In the genomic region with DNA sequence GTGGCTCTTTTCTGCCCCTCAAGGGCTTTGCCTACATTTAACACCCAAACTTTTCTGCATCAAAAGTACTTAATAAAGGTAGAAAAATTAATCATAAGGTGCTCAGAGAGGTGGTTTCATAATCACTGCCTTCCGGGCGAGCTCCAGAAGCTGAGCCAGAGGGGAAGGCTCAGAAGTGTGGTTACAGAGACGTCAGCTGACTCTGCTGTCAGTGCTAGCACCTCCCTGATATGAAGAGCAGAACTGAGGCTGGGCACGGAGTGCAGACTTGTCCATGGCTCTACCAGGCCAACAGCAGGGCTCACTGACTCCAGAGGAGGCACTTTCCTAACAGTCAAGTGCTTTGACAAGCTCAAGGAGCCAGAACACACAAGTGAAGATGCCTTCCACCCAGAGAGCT, we compare ENCODE assay signal across 29 mouse cellular contexts. TPM values are rescaled to one million over a fixed set of nuclear protein-coding genes. Genes with fewer than 3 reads are reported as not detected.
DNase-seq lines count a peak whose midpoint lies in the region; ATAC-seq and TF ChIP-seq lines count a peak whose summit lies in the region.
"Had no signal": no experiment of that assay in that cellular context is flagged by ENCODE, and none has a peak within 500 bp of the region (broad histone marks: within the 10 kb centered on the region; RNA-seq: fewer than 3 reads in every experiment).

No protein-coding gene starts in this region.

- H3K9me3 ChIP-seq in hindbrain, postnatal 0 days (ENCODE audit: low read length): no peaks in the 10 kb centered on the region
- H3K9me3 ChIP-seq: embryonic facial prominence, embryonic 12.5 days; forebrain, embryonic 15.5 days; heart, embryonic 10.5 days; heart, embryonic 15.5 days; hindbrain, embryonic 12.5 days; liver, embryonic 15.5 days had no signal

- H3K4me2 ChIP-seq in hindbrain, postnatal 0 days (ENCODE audit: low read depth, low read length): no peak overlapping the region
- H3K4me2 ChIP-seq: embryonic facial prominence, embryonic 12.5 days; forebrain, embryonic 15.5 days; heart, embryonic 15.5 days; hindbrain, embryonic 12.5 days; liver, embryonic 15.5 days; midbrain, embryonic 11.5 days had no signal

- no peak overlapping the region for H3K9ac ChIP-seq in hindbrain, postnatal 0 days (replicated peaks; ENCODE audit: low read length)
- H3K9ac ChIP-seq: embryonic facial prominence, embryonic 12.5 days; forebrain, embryonic 15.5 days; heart, embryonic 15.5 days; hindbrain, embryonic 12.5 days; liver, embryonic 15.5 days had no signal

- TF ChIP-seq POLR2A in lung, adult 2 months (IDR thresholded peaks at IDR 0.05; ENCODE audit: borderline replicate concordance, extremely low read depth, low read depth, low read length): no peak

- ATAC-seq in common myeloid progenitor, adult 5-6 weeks (replicated peaks; ENCODE audit: low read depth, poor library complexity, severe bottlenecking): peak; percentile 63; the same call in 1 of the 2 replicates
- ATAC-seq in megakaryocyte progenitor cell, adult 5-6 weeks (replicated peaks; ENCODE audit: poor library complexity): peak; percentile 83
- no peak for ATAC-seq in hindbrain, postnatal 0 days
- ATAC-seq: forebrain, embryonic 15.5 days; intestine, postnatal 0 days; midbrain, embryonic 16.5 days had no signal

- no peaks in the 10 kb centered on the region for H3K27me3 ChIP-seq in hindbrain, postnatal 0 days (ENCODE audit: insufficient read depth, low read length)
- H3K27me3 ChIP-seq: embryonic facial prominence, embryonic 12.5 days; forebrain, embryonic 15.5 days; heart, embryonic 15.5 days; hindbrain, embryonic 12.5 days; liver, embryonic 15.5 days had no signal

- H3K27ac ChIP-seq in hindbrain, postnatal 0 days: no peak overlapping the region
- H3K27ac ChIP-seq: embryonic facial prominence, embryonic 12.5 days; forebrain, embryonic 15.5 days; gastrocnemius, adult 2 months; heart, embryonic 10.5 days; heart, embryonic 15.5 days; hindbrain, embryonic 12.5 days; liver, embryonic 15.5 days had no signal

- no peak overlapping the region for H3K4me3 ChIP-seq in lung, adult 2 months (replicated peaks; ENCODE audit: extremely low read depth, low read depth, low read length)
- no peak overlapping the region for H3K4me3 ChIP-seq in hindbrain, postnatal 0 days (ENCODE audit: low read length)
- H3K4me3 ChIP-seq: embryonic facial prominence, embryonic 12.5 days; forebrain, embryonic 15.5 days; gastrocnemius, adult 2 months; heart, embryonic 10.5 days; heart, embryonic 15.5 days; hindbrain, embryonic 12.5 days; liver, embryonic 15.5 days had no signal

- H3K36me3 ChIP-seq in hindbrain, postnatal 0 days (ENCODE audit: insufficient read depth, low read length): no peaks in the 10 kb centered on the region
- H3K36me3 ChIP-seq: embryonic facial prominence, embryonic 12.5 days; forebrain, embryonic 15.5 days; heart, embryonic 10.5 days; heart, embryonic 15.5 days; hindbrain, embryonic 12.5 days; liver, embryonic 15.5 days had no signal

- H3K4me1 ChIP-seq in lung, adult 2 months (ENCODE audit: control insufficient read depth, insufficient read depth, low read length): no peaks in the 10 kb centered on the region
- no peaks in the 10 kb centered on the region for H3K4me1 ChIP-seq in hindbrain, postnatal 0 days (ENCODE audit: insufficient read depth, low read length)
- H3K4me1 ChIP-seq: embryonic facial prominence, embryonic 12.5 days; forebrain, embryonic 15.5 days; heart, embryonic 15.5 days; hindbrain, embryonic 12.5 days; liver, embryonic 15.5 days had no signal

- TF ChIP-seq CTCF in lung, adult 2 months (IDR thresholded peaks at IDR 0.05; ENCODE audit: insufficient read depth, low read length): no peak
- no peak for TF ChIP-seq CTCF in hindbrain, postnatal 0 days (IDR thresholded peaks at IDR 0.05; ENCODE audit: low read depth)

- 42% methylated on average over 4 of the region's 4 CpGs for WGBS in lung, adult 2 months
- 70% methylated on average over 4 of the region's 4 CpGs for WGBS in hindbrain, postnatal 0 days

- DNase-seq in lung, adult 2 months: peak; percentile 28
- DNase-seq in lung, postnatal 14 days: peak; percentile 33
- no peak for DNase-seq in right cerebral cortex, adult 18-20 months
- DNase-seq in hindbrain, postnatal 0 days (ENCODE audit: low spot score): no peak
- DNase-seq in layer of hippocampus, postnatal 25 days (ENCODE audit: extremely low spot score in 1 of 2, low spot score in 1 of 2): no peak
- DNase-seq: adrenal gland, adult 2 months; B cell, adult 2 months; cerebellum, adult 11 months; cerebellum, adult 9-10 months; cerebellum, postnatal 36 days; embryo, embryonic 11 days; gastrocnemius, adult 2 months; gastrocnemius, postnatal 36 days; kidney, adult 9 months; kidney, postnatal 10 days; liver; right cerebral cortex, postnatal 4 days; thymus, postnatal 4 days had no signal

RNA-seq across cellular contexts. Expression of gene Hps1, which starts 49.4 kb away (rescaled TPM):
- total RNA-seq in common myeloid progenitor, adult 5-6 weeks (2017): 38.6 and 40.6 TPM in 2 replicates
- polyA plus RNA-seq in lung, adult 2 months (2012; rRNA removed): 16.6 and 18.9 TPM in 2 replicates
- 15.1 and 15.6 TPM in 2 replicates for total RNA-seq in megakaryocyte progenitor cell, adult 5-6 weeks (2015)
- 21.4 and 40.8 TPM in 2 replicates for total RNA-seq in megakaryocyte progenitor cell, adult 5-6 weeks (2017)
- total RNA-seq in hindbrain, postnatal 0 days (2014; rRNA removed): 13.6 and 22.2 TPM in 2 replicates
- 10.0 and 11.9 TPM in 2 replicates for polyA plus RNA-seq in hindbrain, postnatal 0 days (2015; fragmentation: Nextera tagmentation; extraction: Ambion mirVana)
- 10 to 100 TPM in 1 of 2 experiments, 1 to 10 TPM in 1; 7.5 to 12.3 TPM for total RNA-seq in layer of hippocampus, postnatal 25 days (2021)

Comparison
In these comparisons a context has a peak if more than half of its experiments do, and no peak if none do; other contexts are left out.
1. DNase-seq: peak in lung, adult 2 months (single experiment) and lung, postnatal 14 days (single experiment); none in right cerebral cortex, adult 18-20 months (single experiment), hindbrain, postnatal 0 days (single experiment) and layer of hippocampus, postnatal 25 days (0 of 2).